Mouse (Mus musculus): ENCODE measurements around the gene Mst1r.

DNA sequence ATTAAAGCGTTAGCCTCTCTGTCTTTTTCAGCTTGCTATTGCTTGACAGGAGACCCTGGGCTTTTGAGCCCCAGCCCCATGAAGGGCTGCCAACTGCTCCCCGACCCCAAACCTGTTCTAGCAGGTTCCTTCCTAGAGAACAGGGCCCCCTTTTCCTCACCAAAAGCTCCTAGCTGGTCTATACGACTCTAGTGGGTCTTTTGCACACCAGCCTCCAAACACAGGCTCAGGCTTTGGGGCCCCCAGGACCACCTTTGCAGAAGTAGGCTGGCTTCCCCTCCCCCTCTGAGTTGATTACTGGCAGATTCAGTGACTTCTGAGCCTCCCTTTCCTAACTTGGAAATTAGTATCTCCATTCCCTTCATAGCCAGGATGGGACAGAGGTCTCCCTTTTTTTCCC, 30.2 kb downstream of the Mst1r start:
- TF ChIP-seq GATA1 (IDR thresholded peaks at IDR 0.05; ENCODE audit: borderline replicate concordance, low read length) (no peak), FLI1 (IDR thresholded peaks at IDR 0.05; ENCODE audit: low read length) (no peak)
